Mouse (Mus musculus): ENCODE results near the gene Gm37240.

Gm37240 gene

GRCm38 (mm10) chr3:84980158-84980557 lies 907.2 kb downstream of the Gm37240 start:
- no peak for DNase-seq

GRCm38 (mm10) chr3:84978676-84979075 lies 908.6 kb downstream of the Gm37240 start:
- no peak for DNase-seq

- DNase-seq: no peak
These were observed 913.1 kb downstream of the Gm37240 start for GRCm38 (mm10) chr3:84974193-84974592.

- no peak for DNase-seq
These were observed 914.4 kb downstream of the Gm37240 start for GRCm38 (mm10) chr3:84972881-84973280.

GRCm38 (mm10) chr3:84971561-84971960 lies 915.8 kb downstream of the Gm37240 start:
- DNase-seq: no peak

GRCm38 (mm10) chr3:84967364-84967763 lies 920.0 kb downstream of the Gm37240 start:
- no peak for DNase-seq

- no peak for DNase-seq
These were observed 922.2 kb downstream of the Gm37240 start for GRCm38 (mm10) chr3:84965156-84965555.

GRCm38 (mm10) chr3:84955857-84956256 lies 931.5 kb downstream of the Gm37240 start:
- no peak for DNase-seq

- DNase-seq: no peak
These were observed 932.1 kb downstream of the Gm37240 start for GRCm38 (mm10) chr3:84955011-84955775.

GRCm38 (mm10) chr3:84952585-84953187 lies 934.6 kb downstream of the Gm37240 start:
- DNase-seq: no peak

- DNase-seq: peak; percentile 85
These were observed 935.2 kb downstream of the Gm37240 start for GRCm38 (mm10) chr3:84952135-84952534.

GRCm38 (mm10) chr3:84951698-84952097 lies 935.6 kb downstream of the Gm37240 start:
- DNase-seq: no peak

GRCm38 (mm10) chr3:84949387-84949786 lies 937.9 kb downstream of the Gm37240 start:
- no peak for DNase-seq

GRCm38 (mm10) chr3:84946381-84946780 lies 940.9 kb downstream of the Gm37240 start:
- DNase-seq: no peak

GRCm38 (mm10) chr3:84944933-84945332 lies 942.4 kb downstream of the Gm37240 start:
- no peak for DNase-seq

- DNase-seq: peak; percentile 74
These were observed 949.7 kb downstream of the Gm37240 start for GRCm38 (mm10) chr3:84937360-84938355.

GRCm38 (mm10) chr3:84936956-84937355 lies 950.4 kb downstream of the Gm37240 start:
- no peak for DNase-seq

GRCm38 (mm10) chr3:84936252-84936651 lies 951.1 kb downstream of the Gm37240 start:
- DNase-seq: no peak

GRCm38 (mm10) chr3:84935729-84936128 lies 951.6 kb downstream of the Gm37240 start:
- DNase-seq: no peak

- DNase-seq: no peak
These were observed 956.6 kb downstream of the Gm37240 start for GRCm38 (mm10) chr3:84930683-84931082.

- DNase-seq: no peak
These were observed 958.1 kb downstream of the Gm37240 start for GRCm38 (mm10) chr3:84929171-84929570.

- DNase-seq: no peak
These were observed 959.4 kb downstream of the Gm37240 start for GRCm38 (mm10) chr3:84927901-84928300.

GRCm38 (mm10) chr3:84927168-84927794 lies 960.0 kb downstream of the Gm37240 start:
- DNase-seq: no peak

Data from layer of hippocampus, adult 9-11 months (tissue).